In genomic region chr9:124440724-124441045, GRCm38 (mm10) we compare ENCODE assay signal across 7 mouse cellular contexts. TPM values are rescaled to one million over a fixed set of nuclear protein-coding genes. Genes with fewer than 3 reads are reported as not detected.
A peak's percentile ranks its signal among the peaks of the same experiment; 100 is the strongest.
DNase-seq lines count a peak whose midpoint lies in the region; ATAC-seq and TF ChIP-seq lines count a peak whose summit lies in the region.

No protein-coding gene starts in this region.

- in situ Hi-C loops in Patski (cut with MboI; ENCODE audit: low pct_unique_long_range_greater_than_20kb), result no loop called here

- peaks cover 33% of the 10 kb centered on the region for H3K9me3 ChIP-seq in kidney, embryonic 14.5 days (ENCODE audit: control insufficient read depth, low read length)
- peaks cover 21% of the 10 kb centered on the region for H3K9me3 ChIP-seq in forebrain, embryonic 15.5 days

- H3K27me3 ChIP-seq in kidney, embryonic 14.5 days (ENCODE audit: control insufficient read depth, insufficient read depth, low read length), result no peaks in the 10 kb centered on the region
- peaks cover 3% of the 10 kb centered on the region for H3K27me3 ChIP-seq in Patski
- no peaks in the 10 kb centered on the region for H3K27me3 ChIP-seq in forebrain, embryonic 15.5 days

- 76% methylated on average over 14 of the region's 14 CpGs for WGBS in kidney, embryonic 14.5 days
- 75% methylated on average over 14 of the region's 14 CpGs for WGBS in forebrain, embryonic 15.5 days

- CTCF ChIA-PET in Patski (lab: Charles Lee), result no interaction called here

- TF ChIP-seq CTCF in Patski (IDR thresholded peaks at IDR 0.05), result no peak

- peak overlapping the region; percentile 10; the same call in 1 of the 2 replicates for H3K4me3 ChIP-seq in kidney, embryonic 14.5 days (ENCODE audit: low read length)
- peak overlapping the region; percentile 2; the same call in 1 of the 2 replicates for H3K4me3 ChIP-seq in forebrain, embryonic 15.5 days

- POLR2A ChIA-PET in Patski (lab: Charles Lee), result no interaction called here

- no peak overlapping the region for H3K4me2 ChIP-seq in kidney, embryonic 14.5 days (replicated peaks; ENCODE audit: low read depth, low read length)
- H3K4me2 ChIP-seq in forebrain, embryonic 15.5 days (replicated peaks), result no peak overlapping the region

- no peak for ATAC-seq in kidney, embryonic 14.5 days (ENCODE audit: low FRiP score, low TSS enrichment)
- ATAC-seq in Patski, result peak; percentile 61
- no peak; the same call in 1 of the 2 replicates for ATAC-seq in forebrain, embryonic 15.5 days (replicated peaks)
- peak; percentile 7; the same call in 1 of the 2 replicates for ATAC-seq in megakaryocyte, adult 5-6 weeks (ENCODE audit: poor library complexity, severe bottlenecking)

- no peak overlapping the region for H3K27ac ChIP-seq in kidney, embryonic 14.5 days (ENCODE audit: low read depth, low read length)
- no peak overlapping the region for H3K27ac ChIP-seq in forebrain, embryonic 15.5 days (replicated peaks)

- peaks cover 34% of the 10 kb centered on the region for H3K36me3 ChIP-seq in kidney, embryonic 14.5 days (ENCODE audit: control insufficient read depth, insufficient read depth, low read length)
- peaks cover 32% of the 10 kb centered on the region for H3K36me3 ChIP-seq in forebrain, embryonic 15.5 days

- H3K4me1 ChIP-seq in kidney, embryonic 14.5 days (ENCODE audit: control insufficient read depth, insufficient read depth, low read length), result no peaks in the 10 kb centered on the region
- no peaks in the 10 kb centered on the region for H3K4me1 ChIP-seq in forebrain, embryonic 15.5 days

- H3K9ac ChIP-seq in kidney, embryonic 14.5 days (ENCODE audit: low read depth, low read length), result no peak overlapping the region
- H3K9ac ChIP-seq in forebrain, embryonic 15.5 days (replicated peaks), result no peak overlapping the region

- DNase-seq in kidney, postnatal 14 days, result no peak
- no peak for DNase-seq in Patski (ENCODE audit: low read depth, low spot score)
- DNase-seq in right cerebral cortex, adult 18-20 months, result no peak
- no peak for DNase-seq in urinary bladder, postnatal 4 days (ENCODE audit: low spot score in 2 of 2)

RNA-seq across cellular contexts. Expression of gene Ppp2r3d, which starts 36.0 kb away (rescaled TPM):
- polyA plus RNA-seq in kidney, embryonic 14.5 days (2014; fragmentation: Nextera tagmentation; extraction: Ambion mirVana), result 128 and 129 TPM in 2 replicates
- 116 TPM for polyA plus RNA-seq in Patski (2021)
- 166 and 167 TPM in 2 replicates for polyA plus RNA-seq in forebrain, embryonic 15.5 days (2015; fragmentation: Nextera tagmentation; extraction: Ambion mirVana)
- 20.2 and 36.8 TPM in 2 replicates for total RNA-seq in megakaryocyte, adult 5-6 weeks (2015)
- 8.7 and 12.7 TPM in 2 replicates for total RNA-seq in megakaryocyte, adult 5-6 weeks (2017)

RNA-seq across cellular contexts. Expression of gene Gm21836, which starts 52.9 kb away (rescaled TPM):
- polyA plus RNA-seq in kidney, embryonic 14.5 days (2014; fragmentation: Nextera tagmentation; extraction: Ambion mirVana), result not detected in 2 replicates
- not detected for polyA plus RNA-seq in Patski (2021)
- polyA plus RNA-seq in forebrain, embryonic 15.5 days (2015; fragmentation: Nextera tagmentation; extraction: Ambion mirVana), result not detected in 2 replicates
- total RNA-seq in megakaryocyte, adult 5-6 weeks (2015), result not detected in 2 replicates
- not detected in 2 replicates for total RNA-seq in megakaryocyte, adult 5-6 weeks (2017)

Comparison
In these comparisons a context has a peak if more than half of its experiments do, and no peak if none do; other contexts are left out.
1. ATAC-seq: peak in Patski (single experiment) and megakaryocyte, adult 5-6 weeks (single experiment); none in kidney, embryonic 14.5 days (single experiment) and forebrain, embryonic 15.5 days (single experiment).